Mouse (Mus musculus) heart, adult 2 months (tissue): ENCODE data around the gene Tmem125. TPM values are rescaled to one million over a fixed set of nuclear protein-coding genes. Genes with fewer than 3 reads are reported as not detected.
"Not testable (repeated sequence)": the region's sequence is repeated elsewhere in the genome, so short reads cannot be mapped to it uniquely, and the experiment has no call there.

Experiments
- DNase-seq, 2 experiments: peaks; one replicate each; pipeline ENCODE4 v3.0.0; 2021
- H3K27ac ChIP-seq: fragments of 200-600 bp; 2 replicates; pipeline ENCODE4 v1.8.1; 2022
- H3K27me3 ChIP-seq: fragments of 200-500 bp; 2 replicates; pipeline ENCODE4 v1.6.1; 2012; ENCODE audit warnings: mild to moderate bottlenecking, low read length, inconsistent platforms, mixed read lengths; ENCODE audit not compliant: control insufficient read depth, insufficient read depth
- H3K36me3 ChIP-seq: fragments of 200-500 bp; 2 replicates; pipeline ENCODE4 v1.6.1; 2012; ENCODE audit warnings: low read length, inconsistent platforms; ENCODE audit not compliant: control insufficient read depth, insufficient read depth
- H3K4me1 ChIP-seq: fragments of 200-500 bp; 2 replicates; pipeline ENCODE4 v1.6.1; 2011; ENCODE audit warnings: low read length; ENCODE audit not compliant: control insufficient read depth, insufficient read depth
- H3K4me3 ChIP-seq: fragments of 200-600 bp; 2 replicates; pipeline ENCODE4 v1.8.1; 2022
- H3K79me2 ChIP-seq: fragments of 200-500 bp; replicated peaks from 2 replicates; pipeline ENCODE4 v1.6.1; 2012; ENCODE audit warnings: mild to moderate bottlenecking, inconsistent platforms, low read length, moderate library complexity, mixed read lengths; ENCODE audit not compliant: control insufficient read depth, insufficient read depth
- H3K9ac ChIP-seq: fragments of 200-500 bp; 2 replicates; pipeline ENCODE4 v1.6.1; 2012; ENCODE audit warnings: low read depth, mild to moderate bottlenecking, control low read depth, inconsistent platforms, low read length, mixed read lengths
- CTCF ChIP-seq: fragments of 200-600 bp; IDR thresholded peaks from 2 replicates; pipeline ENCODE4 v1.8.1; 2022; ENCODE audit warnings: antibody characterized with exemption, mild to moderate bottlenecking, moderate library complexity
- EP300 ChIP-seq: fragments of 200-500 bp; IDR thresholded peaks from 2 replicates; pipeline ENCODE4 v1.6.1; 2011; ENCODE audit warnings: low read depth, low read length, control low read depth; ENCODE audit not compliant: insufficient read depth
- POLR2A ChIP-seq: fragments of 200-500 bp; IDR thresholded peaks from 2 replicates; pipeline ENCODE4 v1.6.1; 2011; ENCODE audit warnings: mild to moderate bottlenecking, low read depth, low read length, control low read depth; ENCODE audit not compliant: insufficient read depth
- WGBS: fragments of 180-500 bp; shearing (Covaris S2); methylation state at CpG from one replicate; pipeline ENCODE4 v1.1.7; 2018; 5-methylcytosine and 5-hydroxymethylcytosine counted together
- intact Hi-C: fragments of 180-260 bp; cut with DNase I; formaldehyde crosslinking; loops from one replicate; pipeline ENCODE4 v1.15.1; 2025
- polyA plus RNA-seq: library from polyadenylated mRNA; depleted of rRNA; stranded (reverse); fragments of >200 nt; gene quantifications from 2 replicates; pipeline ENCODE4 v1.2.3, GENCODE M21; 2012
- total RNA-seq, 2 experiments: library from RNA; stranded (reverse); gene quantifications; 2 replicates each; pipeline ENCODE4 v1.2.3; 2021

Gene Tmem125
- total and polyA plus RNA-seq, 3 experiments, result 0.70 TPM; not detected in 2

DNA sequence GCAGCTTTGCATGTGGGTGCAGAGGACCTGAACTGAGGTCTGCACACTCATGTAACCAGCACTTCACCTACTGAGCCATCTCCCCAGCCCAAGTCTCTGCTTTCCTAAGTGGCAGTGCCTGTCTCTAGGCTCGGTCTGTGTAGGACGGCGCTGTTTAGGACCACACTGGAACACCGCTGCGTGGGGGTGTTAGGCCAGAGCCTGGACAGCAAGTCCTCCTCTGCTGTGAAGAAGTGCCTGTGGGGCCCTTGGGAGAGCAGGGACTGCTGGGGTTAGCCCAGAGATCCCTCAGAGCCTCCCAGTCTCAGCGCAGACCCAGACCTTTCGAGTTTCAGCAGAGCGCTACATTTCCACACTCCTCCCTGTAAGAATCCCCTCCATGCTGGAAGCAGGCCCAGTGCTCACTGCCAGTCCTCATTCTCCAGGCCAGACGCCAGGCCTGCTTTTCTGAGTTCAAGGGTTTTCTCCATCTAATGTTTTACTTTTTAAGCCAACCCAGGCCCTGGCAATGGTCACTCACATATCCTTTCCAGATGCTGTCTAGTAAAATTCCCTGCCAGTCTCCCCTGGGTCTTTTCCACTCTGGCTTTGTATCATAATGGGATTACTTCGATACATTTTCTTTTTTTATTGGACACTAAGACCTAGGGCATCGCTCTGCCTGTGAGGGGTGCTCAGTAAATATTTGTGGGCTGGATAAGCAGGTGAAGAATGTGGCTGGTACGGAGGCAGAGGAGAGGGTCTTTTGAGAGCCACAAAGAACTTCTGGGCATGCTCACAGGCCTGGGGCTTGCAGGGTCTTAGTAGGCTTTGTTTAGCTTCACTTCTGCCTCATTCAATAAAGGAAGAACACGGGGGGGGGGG is 20.4 kb upstream of the Tmem125 start:
- TF ChIP-seq POLR2A (no peak), CTCF (no peak), EP300 (no peak)
- no peaks in the 10 kb centered on the region for H3K27me3 ChIP-seq
- no peak overlapping the region for H3K4me3 ChIP-seq
- no peak for DNase-seq
- no peaks in the 10 kb centered on the region; the same call in 1 of the 2 replicates for H3K4me1 ChIP-seq
- 67% methylated on average over 13 of the region's 13 CpGs for WGBS
- H3K36me3 ChIP-seq, result no peaks in the 10 kb centered on the region
- no peak overlapping the region for H3K9ac ChIP-seq
- H3K79me2 ChIP-seq, result no peaks in the 10 kb centered on the region
- intact Hi-C loops, result no loop called here
- H3K27ac ChIP-seq, result no peak overlapping the region

- H3K27ac ChIP-seq, result no peak overlapping the region
- TF ChIP-seq CTCF, result no peak
- H3K36me3 ChIP-seq, result no peaks in the 10 kb centered on the region
- H3K9ac ChIP-seq, result no peak overlapping the region
- intact Hi-C loops, result no loop called here
- no peaks in the 10 kb centered on the region for H3K4me1 ChIP-seq
- WGBS, result 67% methylated on average over 3 of the region's 3 CpGs
- no peaks in the 10 kb centered on the region for H3K79me2 ChIP-seq
- H3K27me3 ChIP-seq, result no peaks in the 10 kb centered on the region
- H3K4me3 ChIP-seq, result no peak overlapping the region
- no peak for DNase-seq
These were observed 9.3 kb upstream of the Tmem125 start for GRCm38 (mm10) chr4:118553039-118553649.

DNA sequence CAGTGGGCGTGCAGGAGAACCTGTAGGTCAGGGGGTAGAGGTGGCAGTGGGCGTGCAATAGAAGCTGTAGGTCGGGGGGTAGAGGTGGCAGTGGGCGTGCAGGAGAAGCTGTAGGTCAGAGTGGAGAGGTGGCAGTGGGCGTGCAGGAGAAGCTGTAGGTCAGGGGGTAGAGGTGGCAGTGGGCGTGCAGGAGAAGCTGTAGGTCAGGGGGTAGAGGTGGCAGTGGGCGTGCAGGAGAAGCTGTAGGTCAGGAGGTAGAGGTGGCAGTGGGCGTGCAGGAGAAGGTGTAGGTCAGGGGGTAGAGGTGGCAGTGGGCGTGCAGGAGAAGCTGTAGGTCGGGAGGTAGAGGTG is 4.3 kb upstream of the Tmem125 start:
- peak in 1 of 2 experiments; percentile 40 for DNase-seq
- H3K4me3 ChIP-seq, intact Hi-C loops, H3K27ac ChIP-seq, H3K36me3 ChIP-seq, H3K27me3 ChIP-seq, H3K79me2 ChIP-seq, H3K9ac ChIP-seq, H3K4me1 ChIP-seq: not testable (repeated sequence)
- 82% methylated on average over 10 of the region's 10 CpGs for whole genome bisulfite sequencing

- H3K79me2 ChIP-seq, H3K36me3 ChIP-seq, intact Hi-C loops, H3K27me3 ChIP-seq, H3K4me1 ChIP-seq, H3K27ac ChIP-seq, H3K9ac ChIP-seq, H3K4me3 ChIP-seq: not testable (repeated sequence)
- peak; percentile 71 to 84 for DNase-seq
- 86% methylated on average over 23 of the region's 23 CpGs for WGBS
These were observed 3.7 kb upstream of the Tmem125 start for GRCm38 (mm10) chr4:118547424-118548129.

- Histone ChIP-seq H3K4me1 (no peaks in the 10 kb centered on the region), H3K27me3 (no peaks in the 10 kb centered on the region; the same call in 1 of the 2 replicates), H3K79me2 (no peaks in the 10 kb centered on the region), H3K4me3 (no peak overlapping the region), H3K36me3 (no peaks in the 10 kb centered on the region), H3K27ac (no peak overlapping the region), H3K9ac (no peak overlapping the region)
- no peak for TF ChIP-seq POLR2A
- no peak for TF ChIP-seq CTCF
- TF ChIP-seq EP300, result no peak
- WGBS, result 82% methylated on average over 14 of the region's 14 CpGs
- intact Hi-C loops, result no loop called here
- DNase-seq, result no peak
These were observed 740 bp upstream of the Tmem125 start for GRCm38 (mm10) chr4:118544441-118545127.

- peak overlapping the region; percentile 35; the same call in 1 of the 2 replicates for H3K9ac ChIP-seq
- WGBS, result 5% methylated on average over 13 of the region's 13 CpGs
- TF ChIP-seq CTCF (0 out of 2 replicates have a peak, but pooled peaks have one; percentile 6), POLR2A (no peak)
- H3K79me2 ChIP-seq, result no peaks in the 10 kb centered on the region
- no peaks in the 10 kb centered on the region for H3K36me3 ChIP-seq
- no peak overlapping the region for H3K27ac ChIP-seq
- intact Hi-C loops, result no loop called here
- peak in 1 of 2 experiments; percentile 20 for DNase-seq
- no peaks in the 10 kb centered on the region for H3K4me1 ChIP-seq
- H3K4me3 ChIP-seq, result peak overlapping the region; percentile 43
- no peaks in the 10 kb centered on the region; the same call in 1 of the 2 replicates for H3K27me3 ChIP-seq
These were observed 700 bp downstream of the Tmem125 start for GRCm38 (mm10) chr4:118543158-118543530.
